Mouse (Mus musculus): Measurements from ENCODE around the gene Rasal2. TPM values are rescaled to one million over a fixed set of nuclear protein-coding genes. Genes with fewer than 3 reads are reported as not detected.

Gene Rasal2
- polyA plus RNA-seq, 2 experiments, result 0.58 to 1.1 TPM

DNA sequence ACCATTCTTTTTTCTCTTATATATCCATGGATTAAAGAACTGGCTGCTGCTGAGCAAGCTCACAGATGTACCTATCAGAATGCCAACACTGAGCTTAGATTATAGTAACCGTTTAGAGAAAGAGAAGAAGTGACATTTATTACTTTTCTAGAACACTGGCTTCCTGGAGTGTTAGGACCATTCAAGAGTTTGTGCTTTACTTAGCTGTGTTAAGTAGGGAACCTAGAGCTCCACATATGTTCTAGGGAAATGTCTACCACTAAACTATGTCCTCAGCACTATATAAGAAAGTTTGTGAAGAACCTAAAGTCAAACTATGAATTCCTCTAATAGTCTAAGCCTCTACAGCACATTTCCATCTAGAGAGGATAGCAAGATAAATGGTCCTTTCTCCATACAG lies 262.3 kb downstream of the Rasal2 start:
- DNase-seq (ENCODE audit: low read depth in 3 of 3, low spot score in 3 of 3) (no peak), ATAC-seq (ENCODE audit: insufficient read depth) (no peak)
- Histone ChIP-seq H3K4me3 (ENCODE audit: insufficient read depth in 1 of 2, low read depth in 2 of 2, low read length in 2 of 2) (no peak overlapping the region), H3K36me3 (replicated peaks; ENCODE audit: control insufficient read depth, insufficient read depth, low read depth) (no peaks in the 10 kb centered on the region), H3K27ac (no peak overlapping the region), H3K4me1 (replicated peaks; ENCODE audit: control insufficient read depth in 2 of 2, insufficient read depth in 2 of 2, low read length in 1 of 2) (no peaks in the 10 kb centered on the region), H3K27me3 (ENCODE audit: control insufficient read depth, insufficient read depth, low read length) (no peaks in the 10 kb centered on the region), H3K9ac (replicated peaks) (no peak overlapping the region), H3K4me2 (ENCODE audit: low read depth) (no peak overlapping the region), H3K9me3 (ENCODE audit: control insufficient read depth, low read length) (no peaks in the 10 kb centered on the region)
- no peak for TF ChIP-seq EP300 (IDR thresholded peaks at IDR 0.05; ENCODE audit: low read depth)
- 60% methylated on average over 1 of the region's 1 CpGs for WGBS (ENCODE audit: insufficient replicate concordance)

GRCm38 (mm10) chr1:157144621-157145020 lies 267.8 kb downstream of the Rasal2 start:
- Histone ChIP-seq H3K4me2 (ENCODE audit: low read depth) (no peak overlapping the region), H3K9ac (replicated peaks) (no peak overlapping the region), H3K36me3 (replicated peaks; ENCODE audit: control insufficient read depth, insufficient read depth, low read depth) (no peaks in the 10 kb centered on the region), H3K27me3 (ENCODE audit: control insufficient read depth, insufficient read depth, low read length) (no peaks in the 10 kb centered on the region), H3K4me1 (replicated peaks; ENCODE audit: control insufficient read depth in 2 of 2, insufficient read depth in 2 of 2, low read length in 1 of 2) (no peaks in the 10 kb centered on the region), H3K9me3 (ENCODE audit: control insufficient read depth, low read length) (no peaks in the 10 kb centered on the region), H3K4me3 (ENCODE audit: insufficient read depth in 1 of 2, low read depth in 2 of 2, low read length in 2 of 2) (no peak overlapping the region), H3K27ac (no peak overlapping the region)
- DNase-seq (ENCODE audit: low read depth in 3 of 3, low spot score in 3 of 3), result no peak
- 75% methylated on average over 3 of the region's 3 CpGs for WGBS (ENCODE audit: insufficient replicate concordance)
- TF ChIP-seq CTCF (IDR thresholded peaks at IDR 0.05; ENCODE audit: low read depth), result no peak
- TF ChIP-seq EP300 (IDR thresholded peaks at IDR 0.05; ENCODE audit: low read depth), result no peak
- no peak for ATAC-seq (ENCODE audit: insufficient read depth)

DNA sequence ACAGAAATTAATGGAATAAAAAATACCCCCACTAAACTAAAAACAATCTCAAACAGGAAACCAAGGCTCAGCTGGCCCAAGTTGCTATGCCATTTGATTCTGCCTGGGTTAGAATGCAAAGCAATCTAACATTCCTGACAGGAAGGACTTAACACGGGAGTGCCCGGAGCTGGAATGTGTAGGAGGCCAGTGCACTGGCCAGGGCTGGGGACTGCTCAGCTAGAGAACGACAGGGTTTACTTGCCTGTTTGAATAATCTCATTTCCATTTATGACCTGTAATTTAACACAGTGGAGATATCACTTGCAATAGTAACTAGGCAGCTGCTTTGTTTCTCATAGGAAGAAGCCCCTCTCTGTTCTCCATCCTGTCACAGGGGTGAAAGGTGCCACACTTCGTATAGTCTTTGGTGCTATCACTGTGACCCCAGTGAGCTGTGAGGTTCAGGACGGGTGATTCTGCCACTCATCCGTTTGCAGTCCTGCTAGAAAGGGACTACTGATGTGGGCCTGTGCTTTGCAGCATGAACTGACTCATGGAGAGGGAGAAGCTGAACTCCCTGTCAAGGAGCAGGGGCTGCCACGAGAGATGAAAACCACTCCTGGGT lies 269.0 kb downstream of the Rasal2 start:
- H3K27me3 ChIP-seq (ENCODE audit: control insufficient read depth, insufficient read depth, low read length), result no peaks in the 10 kb centered on the region
- DNase-seq (ENCODE audit: low read depth in 3 of 3, low spot score in 3 of 3), result no peak
- no peaks in the 10 kb centered on the region for H3K9me3 ChIP-seq (ENCODE audit: control insufficient read depth, low read length)
- no peaks in the 10 kb centered on the region for H3K36me3 ChIP-seq (replicated peaks; ENCODE audit: control insufficient read depth, insufficient read depth, low read depth)
- no peak overlapping the region for H3K9ac ChIP-seq (replicated peaks)
- H3K4me1 ChIP-seq (replicated peaks; ENCODE audit: control insufficient read depth in 2 of 2, insufficient read depth in 2 of 2, low read length in 1 of 2), result no peaks in the 10 kb centered on the region
- WGBS (ENCODE audit: insufficient replicate concordance), result 50% methylated on average over 7 of the region's 7 CpGs
- H3K4me3 ChIP-seq (ENCODE audit: insufficient read depth in 1 of 2, low read depth in 2 of 2, low read length in 2 of 2), result no peak overlapping the region
- no peak overlapping the region for H3K4me2 ChIP-seq (ENCODE audit: low read depth)
- TF ChIP-seq CTCF (IDR thresholded peaks at IDR 0.05; ENCODE audit: low read depth) (no peak), EP300 (IDR thresholded peaks at IDR 0.05; ENCODE audit: low read depth) (no peak)
- H3K27ac ChIP-seq, result no peak overlapping the region
- ATAC-seq (ENCODE audit: insufficient read depth), result no peak

DNA sequence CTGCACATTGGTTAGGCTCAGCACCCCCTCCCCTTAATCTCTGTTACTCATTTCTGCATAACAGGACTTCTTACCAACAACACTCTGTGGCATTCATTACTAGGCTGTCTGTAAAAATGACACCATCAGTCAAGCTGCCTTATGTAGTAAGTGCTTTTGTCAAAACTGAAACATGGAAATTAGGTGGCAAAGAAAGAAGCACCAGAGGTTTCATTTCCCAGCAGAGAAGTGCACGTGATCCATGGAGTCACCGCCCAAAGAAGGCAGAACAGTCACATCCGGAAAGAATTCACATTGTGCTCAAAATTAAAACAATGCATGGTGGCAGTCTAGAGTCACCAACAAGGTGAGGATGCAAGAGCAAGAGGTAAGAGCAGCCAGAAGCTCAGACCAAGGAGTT lies 271.4 kb downstream of the Rasal2 start:
- Histone ChIP-seq H3K9me3 (ENCODE audit: control insufficient read depth, low read length) (no peaks in the 10 kb centered on the region), H3K36me3 (replicated peaks; ENCODE audit: control insufficient read depth, insufficient read depth, low read depth) (no peaks in the 10 kb centered on the region), H3K4me2 (ENCODE audit: low read depth) (no peak overlapping the region), H3K27me3 (ENCODE audit: control insufficient read depth, insufficient read depth, low read length) (no peaks in the 10 kb centered on the region), H3K4me1 (replicated peaks; ENCODE audit: control insufficient read depth in 2 of 2, insufficient read depth in 2 of 2, low read length in 1 of 2) (no peaks in the 10 kb centered on the region), H3K4me3 (ENCODE audit: insufficient read depth in 1 of 2, low read depth in 2 of 2, low read length in 2 of 2) (no peak overlapping the region), H3K9ac (replicated peaks) (no peak overlapping the region), H3K27ac (no peak overlapping the region)
- TF ChIP-seq EP300 (IDR thresholded peaks at IDR 0.05; ENCODE audit: low read depth) (no peak), CTCF (IDR thresholded peaks at IDR 0.05; ENCODE audit: low read depth) (no peak)
- 70% methylated on average over 3 of the region's 3 CpGs for whole genome bisulfite sequencing (ENCODE audit: insufficient replicate concordance)
- ATAC-seq (ENCODE audit: insufficient read depth) (no peak), DNase-seq (ENCODE audit: low read depth in 3 of 3, low spot score in 3 of 3) (no peak)

DNA sequence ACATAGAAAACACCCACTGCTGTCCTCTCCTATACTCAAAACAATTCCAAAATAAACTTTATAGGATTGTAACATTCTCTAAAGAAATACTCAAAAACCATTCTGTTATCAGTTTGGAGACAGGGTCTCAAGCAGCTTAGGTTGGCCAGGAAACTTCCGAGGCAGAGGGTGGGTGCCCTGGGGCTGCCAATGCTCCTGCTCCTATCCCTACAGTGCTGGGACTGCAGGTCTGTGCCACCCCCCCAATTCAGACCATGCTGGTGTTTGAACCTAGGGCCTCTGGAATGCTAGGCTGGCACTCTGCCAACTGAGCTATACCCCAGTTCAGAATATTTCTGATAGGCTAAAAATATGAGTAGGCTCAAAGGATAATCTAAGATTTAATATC lies 274.5 kb downstream of the Rasal2 start:
- Histone ChIP-seq H3K9ac (replicated peaks) (no peak overlapping the region), H3K9me3 (ENCODE audit: control insufficient read depth, low read length) (no peaks in the 10 kb centered on the region), H3K4me1 (replicated peaks; ENCODE audit: control insufficient read depth in 2 of 2, insufficient read depth in 2 of 2, low read length in 1 of 2) (no peaks in the 10 kb centered on the region), H3K4me2 (ENCODE audit: low read depth) (no peak overlapping the region), H3K36me3 (replicated peaks; ENCODE audit: control insufficient read depth, insufficient read depth, low read depth) (no peaks in the 10 kb centered on the region), H3K27ac (no peak overlapping the region), H3K4me3 (ENCODE audit: insufficient read depth in 1 of 2, low read depth in 2 of 2, low read length in 2 of 2) (no peak overlapping the region), H3K27me3 (ENCODE audit: control insufficient read depth, insufficient read depth, low read length) (no peaks in the 10 kb centered on the region)
- 64% methylated on average over 1 of the region's 1 CpGs for WGBS (ENCODE audit: insufficient replicate concordance)
- ATAC-seq (ENCODE audit: insufficient read depth) (no peak), DNase-seq (ENCODE audit: low read depth in 3 of 3, low spot score in 3 of 3) (no peak)
- TF ChIP-seq EP300 (IDR thresholded peaks at IDR 0.05; ENCODE audit: low read depth) (no peak), CTCF (IDR thresholded peaks at IDR 0.05; ENCODE audit: low read depth) (no peak)
